Mouse (Mus musculus): ENCODE results near the gene Atg10.

The Atg10 gene

GRCm38 (mm10) chr13:91114880-91115279 is 108.9 kb downstream of the Atg10 start:
- DNase-seq (ENCODE audit: low spot score) = no peak

- DNase-seq (ENCODE audit: low spot score) = no peak
These were observed 116.3 kb downstream of the Atg10 start for GRCm38 (mm10) chr13:91107308-91107946.

GRCm38 (mm10) chr13:91102238-91102637 is 121.5 kb downstream of the Atg10 start:
- DNase-seq (ENCODE audit: low spot score) = no peak

- DNase-seq (ENCODE audit: low spot score) = no peak
These were observed 123.4 kb downstream of the Atg10 start for GRCm38 (mm10) chr13:91100417-91100816.

- DNase-seq (ENCODE audit: low spot score) = no peak
These were observed 128.9 kb downstream of the Atg10 start for GRCm38 (mm10) chr13:91094851-91095250.

GRCm38 (mm10) chr13:91094196-91094595 is 129.6 kb downstream of the Atg10 start:
- DNase-seq (ENCODE audit: low spot score) = no peak

- no peak for DNase-seq (ENCODE audit: low spot score)
These were observed 130.2 kb downstream of the Atg10 start for GRCm38 (mm10) chr13:91093610-91094009.

- peak; percentile 9 for DNase-seq (ENCODE audit: low spot score)
These were observed 130.6 kb downstream of the Atg10 start for GRCm38 (mm10) chr13:91093162-91093561.

- no peak for DNase-seq (ENCODE audit: low spot score)
These were observed 132.0 kb downstream of the Atg10 start for GRCm38 (mm10) chr13:91091731-91092190.

- no peak for DNase-seq (ENCODE audit: low spot score)
These were observed 132.7 kb downstream of the Atg10 start for GRCm38 (mm10) chr13:91090861-91091730.

- DNase-seq (ENCODE audit: low spot score) = no peak
These were observed 137.3 kb downstream of the Atg10 start for GRCm38 (mm10) chr13:91086361-91086900.

- DNase-seq (ENCODE audit: low spot score) = no peak
These were observed 151.4 kb downstream of the Atg10 start for GRCm38 (mm10) chr13:91072351-91072750.

GRCm38 (mm10) chr13:91060871-91061270 is 162.9 kb downstream of the Atg10 start:
- no peak for DNase-seq (ENCODE audit: low spot score)

GRCm38 (mm10) chr13:91048171-91048570 is 175.6 kb downstream of the Atg10 start:
- no peak for DNase-seq (ENCODE audit: low spot score)

GRCm38 (mm10) chr13:91046851-91047250 is 176.9 kb downstream of the Atg10 start:
- DNase-seq (ENCODE audit: low spot score) = no peak

- DNase-seq (ENCODE audit: low spot score) = no peak
These were observed 182.5 kb downstream of the Atg10 start for GRCm38 (mm10) chr13:91041236-91041635.

GRCm38 (mm10) chr13:91040421-91040820 is 183.3 kb downstream of the Atg10 start:
- no peak for DNase-seq (ENCODE audit: low spot score)

GRCm38 (mm10) chr13:91039201-91039807 is 184.5 kb downstream of the Atg10 start:
- DNase-seq (ENCODE audit: low spot score) = peak; percentile 28

- no peak for DNase-seq (ENCODE audit: low spot score)
These were observed 185.1 kb downstream of the Atg10 start for GRCm38 (mm10) chr13:91038636-91039035.

GRCm38 (mm10) chr13:91038034-91038433 is 185.7 kb downstream of the Atg10 start:
- DNase-seq (ENCODE audit: low spot score) = no peak

- no peak for DNase-seq (ENCODE audit: low spot score)
These were observed 186.4 kb downstream of the Atg10 start for GRCm38 (mm10) chr13:91037405-91037804.

- DNase-seq (ENCODE audit: low spot score) = no peak
These were observed 191.9 kb downstream of the Atg10 start for GRCm38 (mm10) chr13:91031836-91032235.
